Mouse (Mus musculus) cerebellum, adult 11-12 months (tissue): ENCODE measurements around the gene Phf10.
"Not testable (repeated sequence)": the region's sequence is repeated elsewhere in the genome, so short reads cannot be mapped to it uniquely, and the experiment has no call there.

ENCODE experiments used
- DNase-seq: peaks from one replicate; pipeline ENCODE4 v3.0.0; 2022

Phf10 gene

GRCm38 (mm10) chr17:14960951-14961556 lies at the start of gene Phf10:
Gene Phf10, minus strand, starts transcription at chr17:14961273.
- peak; percentile 55 for DNase-seq

DNA sequence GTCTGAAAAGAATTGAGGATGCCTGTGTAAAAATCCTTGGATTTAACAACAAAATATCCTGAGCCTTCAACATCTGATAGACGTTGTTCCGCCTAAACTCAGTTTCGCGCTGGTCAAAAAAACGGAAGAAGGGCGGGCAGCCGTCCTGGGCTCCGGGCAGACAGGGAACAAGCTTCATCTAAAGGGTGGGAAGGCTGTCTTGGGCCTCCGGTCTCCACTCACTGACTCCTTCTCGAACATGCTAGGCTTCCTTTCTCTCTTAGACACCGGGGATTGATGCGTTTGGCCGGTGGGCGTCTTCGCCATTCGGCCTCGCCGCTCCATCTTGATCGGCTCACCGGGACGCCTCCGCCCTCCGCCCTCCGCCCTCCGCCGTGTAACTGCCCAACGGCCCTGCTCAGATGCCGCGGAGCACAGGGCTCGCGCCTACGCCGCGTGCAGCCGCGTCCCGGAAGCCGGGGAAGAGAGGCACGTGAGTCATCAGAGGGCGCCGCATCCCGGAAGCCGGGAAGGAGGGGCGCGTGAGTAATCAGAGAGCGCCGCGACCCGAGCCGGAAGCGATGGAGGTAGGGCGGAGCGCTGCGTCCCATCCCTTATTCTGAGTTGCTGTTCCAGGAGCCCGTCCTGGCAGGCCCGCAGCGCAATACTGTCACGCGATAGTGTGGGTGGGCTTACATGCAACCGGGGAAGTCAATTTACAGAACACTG lies 48.8 kb upstream of the Phf10 start, which contains the start of gene Gm3435:
Gene Gm3435 (plus strand): TSS at position 471 of the 708 bp plus-strand sequence.
- not testable (repeated sequence) for DNase-seq

- DNase-seq: not testable (repeated sequence)
Measured at GRCm38 (mm10) chr17:15009088-15009487, 48.0 kb upstream of the Phf10 start.

DNA sequence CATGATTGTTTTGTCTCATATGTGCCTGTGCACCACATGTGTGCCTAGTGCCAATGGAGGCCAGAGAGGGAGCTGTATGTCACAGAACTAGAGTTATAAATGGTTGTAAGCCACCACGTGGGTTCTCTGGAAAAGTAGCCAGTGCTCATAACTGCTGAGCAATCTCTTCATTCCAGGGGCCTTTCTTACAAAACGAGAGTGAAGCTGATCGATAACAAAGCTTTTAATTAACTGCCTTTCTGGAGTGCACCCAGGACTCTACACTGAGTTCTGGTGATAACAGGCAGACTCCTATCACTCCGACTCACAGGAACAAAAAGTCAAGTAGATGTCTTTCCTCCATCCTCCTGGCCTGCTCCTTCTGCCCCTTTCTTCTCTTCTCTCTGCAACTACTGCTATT lies 39.0 kb upstream of the Phf10 start:
- DNase-seq: not testable (repeated sequence)

DNA sequence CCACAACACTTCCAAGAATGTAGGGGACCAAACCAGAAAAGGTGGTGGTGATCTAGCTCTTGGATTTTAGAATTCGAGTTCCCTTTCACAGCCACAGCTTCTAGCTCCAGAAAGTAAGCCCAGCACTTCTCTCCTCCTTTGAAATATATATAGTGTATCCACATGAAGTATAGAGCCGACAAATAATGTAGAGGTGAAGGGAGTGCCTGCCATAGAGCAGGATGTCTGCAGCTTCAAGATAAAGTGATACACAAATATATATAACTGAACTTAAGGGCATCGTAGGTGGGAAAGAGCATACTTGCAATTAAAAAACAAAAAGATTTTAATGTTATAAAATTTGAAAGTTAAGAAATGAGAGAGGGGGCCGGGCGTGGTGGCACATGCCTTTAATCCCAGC lies 33.1 kb upstream of the Phf10 start:
- not testable (repeated sequence) for DNase-seq

DNA sequence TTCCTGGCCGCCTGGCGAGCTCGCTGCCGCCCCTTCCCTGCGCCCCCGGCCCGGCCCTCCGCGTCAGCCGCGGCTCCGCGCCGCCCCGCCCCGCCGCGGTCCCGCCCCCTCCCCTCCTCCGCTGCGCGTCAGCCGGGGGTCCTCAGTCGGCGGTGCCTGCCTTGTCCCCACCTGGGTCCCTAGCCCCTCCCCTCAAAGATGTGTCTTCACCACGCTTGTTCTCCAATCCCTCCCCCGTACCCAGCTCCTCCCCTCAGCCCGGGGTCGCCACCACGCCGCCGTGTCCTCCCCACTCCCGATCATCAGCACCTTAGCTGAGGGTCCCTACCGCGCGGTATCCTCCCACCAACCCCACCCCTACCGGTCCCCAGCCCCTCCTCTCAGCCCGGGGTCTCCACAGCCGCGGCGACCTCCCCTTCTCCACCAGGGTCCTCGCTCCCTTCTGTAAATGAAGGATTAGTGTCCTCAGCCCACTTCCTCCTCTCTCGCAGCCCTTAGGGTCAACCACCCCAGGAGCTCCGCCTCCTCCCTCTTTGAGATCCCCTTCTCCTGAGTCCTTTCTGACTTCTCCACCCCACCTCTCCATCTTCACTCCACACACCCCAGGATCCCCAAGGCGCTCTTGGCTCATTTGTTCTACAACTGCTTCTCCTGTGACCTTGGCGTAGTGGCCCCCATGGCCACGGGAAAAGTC lies 32.2 kb upstream of the Phf10 start:
- DNase-seq: not testable (repeated sequence)

DNA sequence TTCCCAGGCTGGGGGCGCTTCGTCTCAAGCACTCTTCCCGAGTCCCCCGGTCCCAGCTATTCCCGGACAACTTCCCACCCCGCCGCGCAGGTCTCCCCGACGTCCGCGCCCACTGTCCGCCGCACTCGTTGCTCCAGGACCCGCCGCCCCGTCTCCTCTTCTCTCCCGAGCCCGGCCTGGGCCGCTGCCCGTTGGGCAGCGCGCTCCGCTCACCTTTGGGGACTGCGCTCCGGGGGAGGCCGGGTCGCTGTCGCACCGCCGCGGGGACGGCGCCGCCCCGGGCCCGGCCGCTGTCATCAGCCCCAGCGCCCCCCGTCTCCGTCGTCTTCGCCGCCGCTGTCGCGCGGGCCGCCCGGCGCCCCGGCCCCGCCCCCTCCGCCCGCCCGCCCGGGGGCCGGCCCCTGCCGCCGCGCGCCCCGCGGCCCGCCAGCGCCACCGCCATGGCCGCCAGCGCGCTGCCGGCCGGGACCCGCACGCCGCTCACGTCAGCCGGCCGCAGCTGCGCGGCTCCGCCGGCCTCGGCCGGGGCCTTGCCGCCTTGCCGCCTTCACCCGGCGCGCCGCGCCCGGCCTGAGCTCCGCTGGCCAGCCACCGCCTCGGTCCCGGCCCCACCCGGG lies 31.6 kb upstream of the Phf10 start:
- not testable (repeated sequence) for DNase-seq

DNA sequence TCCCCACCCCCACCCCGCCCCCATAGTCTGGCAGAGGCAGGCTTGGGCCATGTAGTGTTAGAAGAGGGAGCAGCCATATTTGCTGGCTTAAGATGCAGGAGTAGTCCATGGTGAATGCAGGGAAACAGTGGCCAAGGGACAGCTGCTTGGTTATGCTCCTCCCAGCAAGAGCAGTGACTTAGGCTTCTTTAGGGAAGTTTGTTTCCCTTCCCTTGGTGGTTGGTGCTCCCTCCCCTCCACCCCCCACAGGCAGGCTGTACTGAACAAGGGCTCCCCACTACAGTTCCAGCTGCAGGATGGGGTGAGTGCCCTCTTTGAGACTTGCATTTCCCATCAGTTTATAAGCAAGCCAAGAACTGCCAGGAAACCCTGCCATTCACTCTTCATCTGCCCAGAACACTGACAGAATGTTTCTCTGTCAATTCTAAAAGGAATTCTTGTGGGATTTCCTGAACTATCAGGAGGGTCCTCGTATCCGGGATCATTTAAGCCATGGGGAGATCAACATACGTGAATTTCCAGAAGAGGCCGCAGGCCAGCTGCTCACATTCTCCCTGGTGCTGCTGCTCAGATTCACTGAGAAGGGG lies 29.1 kb upstream of the Phf10 start:
- not testable (repeated sequence) for DNase-seq

DNA sequence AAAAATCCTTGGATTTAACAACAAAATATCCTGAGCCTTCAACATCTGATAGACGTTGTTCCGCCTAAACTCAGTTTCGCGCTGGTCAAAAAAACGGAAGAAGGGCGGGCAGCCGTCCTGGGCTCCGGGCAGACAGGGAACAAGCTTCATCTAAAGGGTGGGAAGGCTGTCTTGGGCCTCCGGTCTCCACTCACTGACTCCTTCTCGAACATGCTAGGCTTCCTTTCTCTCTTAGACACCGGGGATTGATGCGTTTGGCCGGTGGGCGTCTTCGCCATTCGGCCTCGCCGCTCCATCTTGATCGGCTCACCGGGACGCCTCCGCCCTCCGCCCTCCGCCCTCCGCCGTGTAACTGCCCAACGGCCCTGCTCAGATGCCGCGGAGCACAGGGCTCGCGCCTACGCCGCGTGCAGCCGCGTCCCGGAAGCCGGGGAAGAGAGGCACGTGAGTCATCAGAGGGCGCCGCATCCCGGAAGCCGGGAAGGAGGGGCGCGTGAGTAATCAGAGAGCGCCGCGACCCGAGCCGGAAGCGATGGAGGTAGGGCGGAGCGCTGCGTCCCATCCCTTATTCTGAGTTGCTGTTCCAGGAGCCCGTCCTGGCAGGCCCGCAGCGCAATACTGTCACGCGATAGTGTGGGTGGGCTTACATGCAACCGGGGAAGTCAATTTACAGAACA lies 17.4 kb upstream of the Phf10 start, which contains the start of the genes 9030025P20Rik and Gm3417:
Gene 9030025P20Rik (plus strand): TSS at position 107 of the 677 bp plus-strand sequence.
Gene Gm3417 (minus strand): TSS at position 429 of the 677 bp plus-strand sequence.
- not testable (repeated sequence) for DNase-seq

- not testable (repeated sequence) for DNase-seq
Measured at GRCm38 (mm10) chr17:14977718-14978361, 16.8 kb upstream of the Phf10 start.

DNA sequence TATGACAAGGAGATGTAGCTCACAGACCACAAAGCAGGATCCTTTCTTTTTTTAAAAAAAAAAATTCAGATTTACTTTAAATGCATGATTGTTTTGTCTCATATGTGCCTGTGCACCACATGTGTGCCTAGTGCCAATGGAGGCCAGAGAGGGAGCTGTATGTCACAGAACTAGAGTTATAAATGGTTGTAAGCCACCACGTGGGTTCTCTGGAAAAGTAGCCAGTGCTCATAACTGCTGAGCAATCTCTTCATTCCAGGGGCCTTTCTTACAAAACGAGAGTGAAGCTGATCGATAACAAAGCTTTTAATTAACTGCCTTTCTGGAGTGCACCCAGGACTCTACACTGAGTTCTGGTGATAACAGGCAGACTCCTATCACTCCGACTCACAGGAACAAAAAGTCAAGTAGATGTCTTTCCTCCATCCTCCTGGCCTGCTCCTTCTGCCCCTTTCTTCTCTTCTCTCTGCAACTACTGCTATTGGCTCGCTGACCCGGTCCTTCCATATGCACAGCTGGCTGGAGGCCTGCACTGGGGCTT lies 7.4 kb upstream of the Phf10 start:
- not testable (repeated sequence) for DNase-seq

DNA sequence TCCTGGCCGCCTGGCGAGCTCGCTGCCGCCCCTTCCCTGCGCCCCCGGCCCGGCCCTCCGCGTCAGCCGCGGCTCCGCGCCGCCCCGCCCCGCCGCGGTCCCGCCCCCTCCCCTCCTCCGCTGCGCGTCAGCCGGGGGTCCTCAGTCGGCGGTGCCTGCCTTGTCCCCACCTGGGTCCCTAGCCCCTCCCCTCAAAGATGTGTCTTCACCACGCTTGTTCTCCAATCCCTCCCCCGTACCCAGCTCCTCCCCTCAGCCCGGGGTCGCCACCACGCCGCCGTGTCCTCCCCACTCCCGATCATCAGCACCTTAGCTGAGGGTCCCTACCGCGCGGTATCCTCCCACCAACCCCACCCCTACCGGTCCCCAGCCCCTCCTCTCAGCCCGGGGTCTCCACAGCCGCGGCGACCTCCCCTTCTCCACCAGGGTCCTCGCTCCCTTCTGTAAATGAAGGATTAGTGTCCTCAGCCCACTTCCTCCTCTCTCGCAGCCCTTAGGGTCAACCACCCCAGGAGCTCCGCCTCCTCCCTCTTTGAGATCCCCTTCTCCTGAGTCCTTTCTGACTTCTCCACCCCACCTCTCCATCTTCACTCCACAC lies 583 bp upstream of the Phf10 start:
- not testable (repeated sequence) for DNase-seq

DNA sequence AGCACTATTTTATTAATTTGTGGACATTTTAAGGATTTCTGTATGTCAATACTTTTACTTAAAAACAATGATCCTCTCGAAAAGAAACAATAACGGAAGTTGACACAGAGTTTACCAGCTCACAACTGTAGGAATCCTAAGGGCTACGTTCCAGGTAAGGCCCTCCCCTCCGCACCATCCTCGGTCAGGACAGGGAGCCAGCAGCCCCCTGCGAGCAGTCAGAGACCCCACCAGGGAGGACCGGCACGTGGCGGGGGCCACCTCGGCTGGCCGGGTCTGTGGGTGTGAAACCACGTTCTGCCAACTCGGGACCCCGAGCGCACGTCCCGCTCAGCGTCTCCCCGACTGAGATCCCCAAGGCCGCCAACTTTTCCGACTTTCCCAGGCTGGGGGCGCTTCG lies 553 bp downstream of the Phf10 start:
- peak; percentile 63 for DNase-seq

DNA sequence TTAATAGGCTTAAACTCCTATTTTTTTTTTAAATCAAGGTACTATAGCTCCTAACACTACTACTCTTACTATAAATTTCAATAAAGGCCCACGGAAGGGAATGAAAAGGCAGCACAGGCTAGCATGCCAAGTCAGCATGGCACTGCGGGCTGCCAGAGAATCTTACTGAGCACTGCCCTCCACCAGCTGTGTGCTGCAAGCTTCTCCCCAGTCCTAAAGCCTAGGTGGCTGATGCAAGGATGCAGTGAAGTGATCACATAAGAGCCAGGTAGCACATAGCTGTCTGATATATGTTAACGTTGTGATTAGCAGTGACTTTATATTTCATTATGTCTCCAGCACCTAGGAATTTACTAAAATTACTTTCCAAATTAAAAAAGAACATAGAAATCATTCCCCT lies 1.1 kb downstream of the Phf10 start:
- no peak for DNase-seq

GRCm38 (mm10) chr17:14958686-14959327 lies 2.3 kb downstream of the Phf10 start:
- no peak for DNase-seq

GRCm38 (mm10) chr17:14953452-14953851 lies 7.6 kb downstream of the Phf10 start:
- no peak for DNase-seq

GRCm38 (mm10) chr17:14949161-14949827 lies 11.8 kb downstream of the Phf10 start:
- DNase-seq: no peak

GRCm38 (mm10) chr17:14944551-14944950 lies 16.5 kb downstream of the Phf10 start:
- no peak for DNase-seq

DNA sequence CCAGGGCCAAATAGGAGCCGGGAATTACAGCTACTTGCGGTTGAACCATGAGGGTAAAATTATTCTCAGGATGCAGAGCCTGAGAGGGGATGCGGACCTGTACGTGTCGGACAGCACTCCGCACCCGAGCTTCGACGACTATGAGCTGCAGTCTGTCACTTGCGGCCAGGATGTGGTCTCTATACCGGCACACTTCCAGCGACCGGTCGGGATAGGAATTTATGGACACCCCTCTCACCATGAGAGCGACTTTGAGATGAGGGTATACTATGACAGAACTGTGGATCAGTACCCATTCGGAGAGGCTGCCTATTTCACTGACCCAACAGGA lies 17.4 kb downstream of the Phf10 start:
- DNase-seq: no peak
